10 mouse cellular contexts compared by ENCODE assay signal in genomic region chr11:26103698-26104097, GRCm38 (mm10).
DNase-seq lines count a peak whose midpoint lies in the region; ATAC-seq and TF ChIP-seq lines count a peak whose summit lies in the region.
"Had no signal": no experiment of that assay in that cellular context is flagged by ENCODE, and none has a peak within 500 bp of the region (broad histone marks: within the 10 kb centered on the region; RNA-seq: fewer than 3 reads in every experiment).

No protein-coding gene starts in this region.

- DNase-seq in heart, postnatal 25 days (ENCODE audit: low spot score), result no peak
- peak; percentile 34 for DNase-seq in mesoderm, embryonic 11.5 days (ENCODE audit: low read depth, low spot score)
- no peak for DNase-seq in spleen, postnatal 36 days (ENCODE audit: low spot score in 2 of 2)
- no peak for DNase-seq in urinary bladder, postnatal 36 days (ENCODE audit: low spot score in 2 of 2)
- DNase-seq in kidney, adult 18-20 months, result no peak
- DNase-seq: adrenal gland, postnatal 14 days had no signal

- 5% methylated on average over 8 of the region's 8 CpGs for whole genome bisulfite sequencing in heart, embryonic 14.5 days
- WGBS in embryonic facial prominence, embryonic 13.5 days, result 7% methylated on average over 8 of the region's 8 CpGs

- H3K4me2 ChIP-seq in heart, embryonic 14.5 days (ENCODE audit: low read length), result peak overlapping the region; percentile 62
- H3K4me2 ChIP-seq in embryonic facial prominence, embryonic 13.5 days, result peak overlapping the region; percentile 31; the same call in 1 of the 2 replicates

- no peaks in the 10 kb centered on the region for H3K36me3 ChIP-seq in heart, embryonic 14.5 days (ENCODE audit: control insufficient read depth, insufficient read depth, low read length)
- no peaks in the 10 kb centered on the region for H3K36me3 ChIP-seq in ES-Bruce4 (ENCODE audit: control insufficient read depth, insufficient read depth, low read length, poor library complexity, severe bottlenecking)
- no peaks in the 10 kb centered on the region for H3K36me3 ChIP-seq in embryonic facial prominence, embryonic 13.5 days

- no peak for TF ChIP-seq POLR2A in ES-Bruce4 (IDR thresholded peaks at IDR 0.05; ENCODE audit: insufficient read depth, low read length)

- H3K27me3 ChIP-seq in heart, embryonic 14.5 days (ENCODE audit: control insufficient read depth, insufficient read depth, low read length), result no peaks in the 10 kb centered on the region
- no peaks in the 10 kb centered on the region for H3K27me3 ChIP-seq in ES-Bruce4 (ENCODE audit: control insufficient read depth, insufficient read depth, low read length, poor library complexity, severe bottlenecking)
- no peaks in the 10 kb centered on the region for H3K27me3 ChIP-seq in embryonic facial prominence, embryonic 13.5 days
- H3K27me3 ChIP-seq: megakaryocyte, embryonic 14.5 days had no signal

- no peak for TF ChIP-seq CTCF in ES-Bruce4 (IDR thresholded peaks at IDR 0.05; ENCODE audit: low read depth, low read length)

- H3K9ac ChIP-seq in heart, embryonic 14.5 days (ENCODE audit: low read length), result no peak overlapping the region
- H3K9ac ChIP-seq in ES-Bruce4 (ENCODE audit: low read depth, poor library complexity, severe bottlenecking), result no peak overlapping the region
- H3K9ac ChIP-seq in embryonic facial prominence, embryonic 13.5 days, result no peak overlapping the region

- no peaks in the 10 kb centered on the region; a peak in 1 of 4 replicates for H3K4me1 ChIP-seq in heart, embryonic 14.5 days (ENCODE audit: control insufficient read depth in 2 of 2, insufficient read depth in 2 of 2, low read length in 2 of 2)
- H3K4me1 ChIP-seq in ES-Bruce4 (ENCODE audit: control insufficient read depth, insufficient read depth, low read length), result peaks cover 3% of the 10 kb centered on the region
- 0 out of 2 replicates have a peak, but pooled peaks cover 3% of the 10 kb centered on the region for H3K4me1 ChIP-seq in embryonic facial prominence, embryonic 13.5 days
- H3K4me1 ChIP-seq: megakaryocyte, embryonic 14.5 days had no signal

- intact Hi-C loops in heart, postnatal 25 days (cut with DNase I), result no loop called here

- peak overlapping the region; percentile 8 to 23; a peak in 3 of 4 replicates for H3K4me3 ChIP-seq in heart, embryonic 14.5 days (ENCODE audit: control insufficient read depth in 1 of 2, insufficient read depth in 1 of 2, low read depth in 1 of 2, low read length in 2 of 2)
- no peak overlapping the region for H3K4me3 ChIP-seq in ES-Bruce4 (ENCODE audit: low read depth, low read length)
- H3K4me3 ChIP-seq in embryonic facial prominence, embryonic 13.5 days, result no peak overlapping the region
- H3K4me3 ChIP-seq: megakaryocyte, embryonic 14.5 days had no signal

- peak; percentile 93 for TF ChIP-seq EP300 in ES-Bruce4 (IDR thresholded peaks at IDR 0.05; ENCODE audit: insufficient read depth, low read depth, low read length)

- H3K9me3 ChIP-seq in heart, embryonic 14.5 days (ENCODE audit: control insufficient read depth, low read length), result no peaks in the 10 kb centered on the region
- H3K9me3 ChIP-seq in ES-Bruce4 (replicated peaks; ENCODE audit: control insufficient read depth, insufficient read depth, low read length, poor library complexity, severe bottlenecking), result no peaks in the 10 kb centered on the region
- H3K9me3 ChIP-seq in embryonic facial prominence, embryonic 13.5 days, result no peaks in the 10 kb centered on the region
- H3K9me3 ChIP-seq: megakaryocyte, embryonic 14.5 days had no signal

- ATAC-seq in heart, embryonic 14.5 days (ENCODE audit: insufficient number of reproducible peaks, insufficient read depth, low FRiP score, low read depth), result no peak
- no peak for ATAC-seq in embryonic facial prominence, embryonic 13.5 days (ENCODE audit: insufficient number of reproducible peaks, insufficient read depth, low FRiP score, low TSS enrichment, low read depth)

- H3K27ac ChIP-seq in heart, embryonic 14.5 days (replicated peaks in 1 of 2; ENCODE audit: control insufficient read depth in 1 of 2, insufficient read depth in 1 of 2, low read depth in 2 of 2, low read length in 2 of 2), result no peak overlapping the region
- H3K27ac ChIP-seq in ES-Bruce4 (ENCODE audit: insufficient read depth, low read length), result no peak overlapping the region
- no peak overlapping the region for H3K27ac ChIP-seq in embryonic facial prominence, embryonic 13.5 days

Comparison
In these comparisons a context has a peak if more than half of its experiments do, and no peak if none do; other contexts are left out.
1. H3K4me3 ChIP-seq: peak in heart, embryonic 14.5 days (2 of 2); none in ES-Bruce4 (single experiment) and embryonic facial prominence, embryonic 13.5 days (single experiment).